Mouse (Mus musculus): ENCODE measurements at regions not wholly inside any gene's neighbourhood (a gene's known extent, or its start where the extent isn't known, plus 50 kb on each side); places are given as distances from the start of the nearest gene placed in this dataset.

DNA sequence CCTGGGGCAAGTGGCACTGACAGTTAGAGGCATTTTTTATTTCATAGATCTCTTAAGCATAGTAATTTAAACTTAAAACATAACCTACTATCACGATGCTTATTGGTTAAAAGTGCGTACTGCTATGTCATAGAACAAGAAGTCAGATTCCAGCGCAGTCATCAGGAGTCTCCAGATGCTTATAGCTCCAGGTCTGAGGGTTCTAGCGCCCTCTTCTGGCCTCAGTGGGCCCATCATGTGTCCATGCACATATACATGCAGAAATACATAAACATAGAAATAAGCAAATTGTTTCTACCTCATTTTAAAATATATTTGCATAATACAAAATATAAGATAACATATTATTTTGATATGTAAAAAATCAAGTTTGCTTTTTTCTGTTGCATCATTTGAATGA lies 1002.8 kb upstream of the Adgrl2 start:
- DNase-seq (ENCODE audit: low read depth, low spot score): peak; percentile 15

DNA sequence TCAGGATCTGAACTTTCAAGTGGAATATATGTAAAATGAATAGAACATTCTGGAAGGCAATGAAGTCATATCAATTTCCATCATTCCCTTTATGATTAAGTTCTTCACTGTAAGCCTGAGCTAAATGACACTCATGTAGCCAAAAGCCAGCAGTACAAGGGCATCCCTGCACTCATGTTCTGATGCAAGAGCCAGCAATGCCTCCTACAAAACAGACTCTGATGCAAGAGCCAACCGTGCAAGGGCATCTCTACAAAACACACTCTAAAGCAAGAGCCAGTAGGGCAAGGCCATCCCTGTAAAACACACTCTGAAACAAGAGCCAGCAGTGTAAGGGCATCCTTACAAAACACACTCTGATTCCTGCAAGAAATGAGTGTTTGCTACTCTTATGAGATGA lies 997.4 kb upstream of the Adgrl2 start:
- no peak for DNase-seq (ENCODE audit: low read depth, low spot score)

DNA sequence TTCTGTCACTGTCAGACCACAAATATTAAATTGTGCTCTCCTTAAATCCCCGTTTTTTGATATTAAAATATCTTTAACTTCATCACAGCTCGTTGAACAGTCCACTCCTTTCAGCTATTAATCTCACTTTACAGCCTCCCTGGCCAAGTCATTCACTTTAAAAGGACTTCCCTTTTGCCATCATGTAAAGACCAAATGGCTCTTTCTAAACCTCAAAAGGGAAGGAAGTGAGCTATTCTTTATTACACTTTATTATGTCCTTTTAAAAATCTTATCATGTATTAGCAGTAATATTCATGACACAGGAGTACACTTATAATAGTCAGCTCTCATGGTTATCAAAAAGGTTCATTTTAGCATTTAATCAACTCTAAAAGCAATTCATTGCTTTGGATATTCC lies 966.6 kb upstream of the Adgrl2 start:
- no peak for DNase-seq (ENCODE audit: low read depth, low spot score)

DNA sequence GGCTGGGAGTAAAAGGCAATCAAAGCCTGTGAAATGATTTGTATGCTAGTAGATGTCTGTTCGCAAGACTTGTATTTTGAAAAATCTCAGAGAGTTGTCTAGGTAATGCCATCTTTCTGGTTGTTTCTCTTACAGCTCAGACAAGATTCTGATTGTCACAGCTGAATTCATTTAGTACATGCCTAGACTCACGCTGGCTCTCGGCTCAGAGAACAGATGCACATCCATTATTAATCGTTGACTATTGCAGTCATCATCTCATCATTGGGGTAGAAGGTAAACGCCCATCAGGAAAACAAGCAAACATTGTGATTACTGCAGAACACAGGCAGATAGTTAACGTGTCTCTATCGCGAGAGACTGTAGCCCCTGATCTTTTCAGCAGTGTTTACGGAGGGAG lies 945.8 kb upstream of the Adgrl2 start:
- DNase-seq (ENCODE audit: low read depth, low spot score): no peak

DNA sequence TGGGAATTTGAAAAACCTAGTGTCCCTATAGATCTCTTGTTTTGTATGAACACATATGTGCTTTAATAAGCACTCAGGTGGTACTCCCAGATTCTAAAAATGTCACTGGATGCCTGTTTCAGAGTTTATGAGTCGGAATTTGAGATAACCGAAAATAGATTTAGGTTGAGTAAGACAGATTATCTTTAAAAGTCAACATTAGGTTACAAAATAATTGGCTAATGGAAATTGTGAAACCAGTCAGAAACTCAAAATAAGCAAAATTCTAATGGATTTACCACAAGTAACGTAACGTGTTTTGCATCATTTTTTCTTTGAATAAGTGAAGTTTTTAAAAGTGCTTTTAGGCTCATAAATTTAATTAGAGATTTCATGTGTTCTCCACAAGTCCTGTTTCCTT lies 944.5 kb upstream of the Adgrl2 start:
- no peak for DNase-seq (ENCODE audit: low read depth, low spot score)

DNA sequence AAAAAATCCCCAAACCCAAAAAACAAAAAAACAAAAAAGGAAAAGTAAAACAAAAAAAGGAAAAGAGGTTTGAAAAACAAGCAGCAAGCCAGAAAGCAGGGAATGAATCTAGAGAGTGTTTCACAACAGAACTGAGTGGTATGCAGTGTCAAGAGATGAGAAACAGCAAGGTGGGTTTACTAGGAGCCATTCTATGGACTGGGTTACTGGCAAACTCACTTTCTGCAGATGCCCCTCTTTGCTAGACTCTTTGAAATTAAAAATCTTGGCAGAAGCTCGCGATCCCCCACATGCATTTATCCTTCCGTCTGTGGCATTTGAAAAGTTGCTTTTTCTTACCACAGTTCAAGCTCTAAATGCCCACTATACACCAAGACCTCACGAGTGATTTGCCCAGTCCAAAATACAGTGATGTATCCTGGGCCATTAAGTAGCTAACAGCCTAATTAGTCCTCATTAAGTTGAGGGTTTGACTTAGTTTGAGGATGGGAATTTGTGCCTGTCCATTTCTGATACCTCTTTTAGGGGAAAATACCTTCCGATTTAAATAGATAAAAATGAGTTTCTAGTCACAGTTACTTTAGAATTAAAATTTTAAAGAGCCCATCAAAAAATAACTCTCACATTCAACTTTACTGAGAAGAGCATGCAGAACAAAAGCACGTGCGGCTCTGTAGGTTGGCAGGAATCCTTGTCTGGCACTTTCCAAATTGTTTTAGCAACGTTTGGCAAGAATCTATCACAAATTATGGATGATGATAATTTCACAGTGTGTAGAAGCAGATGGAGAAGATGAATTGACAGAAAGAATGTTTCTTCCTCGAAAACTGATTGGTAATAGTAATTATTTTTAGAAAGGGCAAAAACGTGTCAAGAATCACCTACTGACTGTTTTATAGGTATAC lies 938.4 kb upstream of the Adgrl2 start:
- DNase-seq (ENCODE audit: low read depth, low spot score): no peak

DNA sequence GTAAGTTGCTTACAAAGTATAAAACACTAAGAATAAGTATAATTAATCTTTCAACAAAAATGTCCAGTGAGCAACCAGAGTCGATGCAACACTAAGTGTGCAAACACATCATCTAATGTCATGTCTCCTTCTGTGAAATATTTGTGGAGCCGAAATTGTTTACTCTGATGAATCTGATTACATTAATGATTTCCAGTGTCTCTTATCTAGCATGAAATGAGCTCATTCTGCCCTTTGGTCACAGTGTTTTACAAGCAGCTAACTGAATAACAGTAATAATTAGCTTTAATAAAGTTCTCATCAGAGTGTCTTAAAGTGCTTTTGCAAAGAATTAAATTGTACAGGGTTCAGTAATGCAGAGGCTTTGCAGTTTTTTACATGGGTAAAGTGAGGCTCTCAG lies 929.9 kb upstream of the Adgrl2 start:
- no peak for DNase-seq (ENCODE audit: low read depth, low spot score)

DNA sequence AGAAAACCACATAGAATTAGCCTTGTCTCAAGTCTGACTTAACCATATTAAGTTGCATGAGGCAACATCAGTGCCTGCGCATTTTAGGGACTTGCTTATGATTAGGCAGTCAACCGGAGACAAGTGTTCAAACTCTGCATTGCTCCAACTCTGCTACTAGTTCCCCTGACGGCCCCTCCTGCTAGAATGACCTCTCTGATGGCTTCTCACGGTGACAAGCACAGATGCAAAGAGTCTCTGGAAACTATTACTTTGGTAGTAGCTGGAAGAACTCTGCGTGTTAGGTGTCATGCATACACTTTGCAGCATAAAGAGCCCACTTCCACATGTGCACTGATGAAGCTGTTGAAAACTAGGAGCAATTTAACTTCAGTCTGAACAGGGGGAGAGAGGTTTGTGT lies 927.8 kb upstream of the Adgrl2 start:
- no peak for DNase-seq (ENCODE audit: low read depth, low spot score)

DNA sequence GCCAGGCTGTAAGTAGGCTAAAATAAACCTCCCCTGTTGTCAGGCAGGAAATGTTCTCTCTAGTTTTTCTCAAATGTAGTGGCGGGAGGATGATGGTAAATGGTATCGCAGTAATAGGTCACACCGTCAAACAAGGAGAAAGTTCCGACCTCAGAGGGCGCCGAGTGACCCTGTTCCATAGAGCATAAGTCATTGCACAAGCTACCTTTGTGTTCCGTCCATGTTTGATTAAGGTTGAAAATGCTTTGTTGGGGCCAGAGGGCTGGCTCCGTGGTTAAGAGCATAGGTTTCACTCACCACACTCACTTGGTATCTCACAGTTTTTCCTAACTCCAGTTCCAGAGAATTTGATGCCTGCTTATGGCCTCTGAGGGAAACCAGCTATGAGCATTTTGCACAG lies 920.4 kb upstream of the Adgrl2 start:
- no peak for DNase-seq (ENCODE audit: low read depth, low spot score)

DNA sequence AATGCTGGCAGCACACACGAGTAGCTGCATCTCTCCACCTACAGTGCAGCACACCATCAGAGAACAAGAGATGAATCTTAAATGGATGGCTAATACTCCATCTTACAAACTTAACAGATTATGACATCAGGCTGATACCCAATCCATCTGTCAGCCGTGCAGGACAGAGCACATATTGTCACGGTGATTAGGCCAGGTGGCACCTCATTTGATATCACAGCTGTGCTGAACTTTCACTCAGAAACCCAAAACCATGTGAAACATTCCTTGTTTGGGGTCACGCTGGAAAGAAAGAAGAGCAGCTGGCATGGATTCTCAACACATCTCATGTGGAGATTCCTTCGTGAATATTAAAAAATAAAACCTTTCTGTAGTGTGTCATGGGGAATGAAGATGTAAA lies 911.4 kb upstream of the Adgrl2 start:
- DNase-seq (ENCODE audit: low read depth, low spot score): no peak

DNA sequence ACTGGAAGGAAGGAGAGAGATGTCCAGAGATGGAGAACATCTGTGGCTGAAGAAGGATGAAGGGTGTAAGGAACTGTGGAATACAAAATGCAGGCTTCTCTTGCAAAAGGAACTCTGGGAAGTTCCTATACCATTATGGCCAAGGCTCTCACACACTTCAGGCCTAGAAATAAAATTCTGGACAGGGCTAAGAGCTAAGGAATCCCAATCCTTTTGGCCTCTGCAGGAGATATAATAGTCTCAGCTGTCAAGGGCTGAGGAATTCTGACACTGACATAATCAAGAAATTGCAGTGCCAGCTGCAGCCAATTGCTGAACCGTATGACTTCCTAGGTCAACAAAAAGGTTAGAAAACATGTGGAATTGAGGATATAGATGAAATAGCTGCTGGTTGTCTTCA lies 886.2 kb upstream of the Adgrl2 start:
- DNase-seq (ENCODE audit: low read depth, low spot score): no peak

DNA sequence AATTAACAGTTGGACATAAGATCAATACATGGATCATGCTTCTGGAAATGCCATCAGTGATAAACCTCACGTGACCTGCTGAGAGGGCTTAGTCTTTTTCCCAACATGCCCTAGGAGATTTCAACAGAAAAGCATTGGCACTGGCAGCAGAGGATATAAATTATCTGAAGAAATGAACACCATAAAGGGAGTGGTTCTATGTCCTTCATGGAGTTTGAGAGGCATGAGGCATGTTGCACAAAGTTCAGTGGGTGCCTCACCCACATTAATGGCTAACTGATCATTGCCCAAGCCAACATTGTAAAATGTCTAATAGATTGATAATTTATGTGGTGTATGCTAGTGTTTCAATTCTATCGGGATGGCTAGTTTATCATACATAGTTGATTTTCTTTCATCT lies 875.6 kb upstream of the Adgrl2 start:
- no peak for DNase-seq (ENCODE audit: low read depth, low spot score)

DNA sequence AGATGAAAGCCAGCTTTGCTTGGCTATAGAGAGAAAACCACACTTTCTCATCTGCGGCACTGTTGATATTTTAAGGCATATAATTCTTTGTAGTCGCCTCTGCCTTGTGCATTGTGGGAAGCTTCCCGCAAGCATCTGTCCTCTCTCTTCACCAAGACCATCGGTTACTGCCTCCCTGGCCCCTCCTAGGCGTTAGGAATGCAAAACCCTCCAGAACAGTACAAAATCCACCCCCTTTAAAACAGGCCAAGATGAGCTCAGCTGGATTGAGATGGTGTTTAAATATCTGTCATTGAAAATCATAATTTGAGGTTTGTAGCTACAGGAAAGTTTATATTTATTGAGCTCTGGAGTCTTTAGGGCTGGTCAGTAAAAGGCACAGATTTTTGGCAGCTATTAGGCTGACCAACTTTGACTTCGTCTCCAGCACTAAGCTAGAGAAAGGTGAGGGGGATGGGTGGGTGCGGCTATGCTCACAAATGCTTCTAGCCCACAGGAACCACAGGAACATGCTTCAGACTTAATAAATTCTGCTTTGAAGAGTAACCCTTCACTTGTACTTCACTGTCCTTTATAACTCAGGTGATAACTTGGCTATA lies 856.7 kb upstream of the Adgrl2 start:
- DNase-seq (ENCODE audit: low read depth, low spot score): no peak

DNA sequence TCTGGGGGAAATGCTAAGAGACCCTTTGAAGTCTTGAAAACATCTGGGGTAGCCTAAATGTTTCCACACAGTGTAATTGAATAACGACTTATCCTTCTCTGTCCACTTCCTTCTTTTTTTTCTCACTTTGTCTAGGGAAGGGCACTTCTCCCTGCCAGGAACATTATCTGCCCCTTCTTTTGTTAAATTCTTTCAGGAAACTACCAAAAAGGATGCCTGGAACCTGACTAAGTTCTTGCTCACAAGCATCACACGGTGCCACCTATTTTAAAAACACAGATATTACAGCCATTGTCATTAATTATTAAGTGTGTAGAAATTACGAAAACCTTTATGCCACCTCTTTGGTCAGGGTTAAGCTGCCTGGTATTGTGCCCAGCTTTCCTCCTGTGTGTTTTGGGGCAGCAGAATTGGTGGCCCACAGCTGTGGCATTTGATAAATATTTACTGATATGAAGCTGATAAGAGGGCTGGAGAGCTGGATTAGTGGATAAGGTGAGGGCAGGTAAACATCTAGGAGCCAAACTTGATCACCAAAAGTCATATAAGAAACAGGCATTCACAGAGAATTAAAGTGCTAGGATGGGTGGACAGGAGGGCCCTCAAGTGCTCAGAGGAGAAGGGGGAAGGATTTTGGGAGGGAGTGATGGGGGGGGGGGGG lies 855.6 kb upstream of the Adgrl2 start:
- no peak for DNase-seq (ENCODE audit: low read depth, low spot score)

DNA sequence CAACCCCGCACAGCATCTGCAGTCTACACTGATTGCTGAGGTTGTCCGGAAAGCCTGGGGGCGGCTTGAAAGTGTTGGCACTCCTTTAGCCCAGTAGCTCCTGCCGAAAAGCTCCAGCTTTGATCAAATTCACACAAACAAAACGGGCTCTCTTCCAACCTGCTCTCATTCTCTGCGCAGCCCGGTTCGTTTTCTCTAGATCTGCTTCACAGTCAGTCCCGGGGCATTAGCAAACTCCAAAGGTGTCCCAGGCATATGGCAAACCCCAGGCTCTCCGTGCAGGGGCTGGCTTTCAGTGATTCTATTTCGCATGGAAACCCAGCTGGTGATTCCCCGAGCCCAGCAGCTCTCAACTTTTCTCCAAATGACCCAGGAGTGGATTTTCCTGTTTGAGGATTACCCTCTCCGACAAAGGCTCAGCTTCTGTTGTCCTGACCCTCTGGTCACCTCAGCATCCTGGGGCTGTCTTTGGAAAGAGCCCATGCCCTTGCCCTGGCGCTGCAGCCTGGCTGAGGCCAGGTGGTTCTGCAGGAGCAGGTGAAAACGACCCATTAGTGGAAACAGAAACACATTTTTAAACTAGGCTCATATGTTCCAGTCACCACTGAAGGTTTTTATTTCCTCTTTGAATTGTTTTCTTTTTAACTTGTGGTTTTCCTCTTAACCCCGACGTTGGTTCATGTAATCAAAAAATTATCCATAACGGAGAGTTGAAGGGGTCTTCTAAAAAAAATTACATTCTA lies 854.9 kb upstream of the Adgrl2 start:
- no peak for DNase-seq (ENCODE audit: low read depth, low spot score)

DNA sequence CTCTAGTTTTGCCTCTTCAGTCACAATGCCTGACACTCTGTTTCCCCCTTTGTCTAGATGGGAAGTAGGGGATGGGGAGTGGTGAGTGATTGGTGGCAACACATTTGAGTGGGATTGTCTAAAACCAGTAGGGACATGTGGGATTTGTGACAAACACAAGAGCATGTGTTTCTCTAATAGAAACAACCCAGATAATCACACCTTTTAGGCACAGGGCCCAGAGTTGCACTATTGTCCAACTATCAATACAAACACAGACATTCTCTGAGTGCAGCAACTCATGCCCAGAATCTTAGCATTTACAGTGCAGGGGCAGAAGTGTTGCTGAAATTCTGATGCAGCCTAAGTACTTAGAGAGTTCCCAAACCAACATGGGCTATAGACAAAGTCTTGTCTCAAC lies 847.6 kb upstream of the Adgrl2 start:
- DNase-seq (ENCODE audit: low read depth, low spot score): no peak

DNA sequence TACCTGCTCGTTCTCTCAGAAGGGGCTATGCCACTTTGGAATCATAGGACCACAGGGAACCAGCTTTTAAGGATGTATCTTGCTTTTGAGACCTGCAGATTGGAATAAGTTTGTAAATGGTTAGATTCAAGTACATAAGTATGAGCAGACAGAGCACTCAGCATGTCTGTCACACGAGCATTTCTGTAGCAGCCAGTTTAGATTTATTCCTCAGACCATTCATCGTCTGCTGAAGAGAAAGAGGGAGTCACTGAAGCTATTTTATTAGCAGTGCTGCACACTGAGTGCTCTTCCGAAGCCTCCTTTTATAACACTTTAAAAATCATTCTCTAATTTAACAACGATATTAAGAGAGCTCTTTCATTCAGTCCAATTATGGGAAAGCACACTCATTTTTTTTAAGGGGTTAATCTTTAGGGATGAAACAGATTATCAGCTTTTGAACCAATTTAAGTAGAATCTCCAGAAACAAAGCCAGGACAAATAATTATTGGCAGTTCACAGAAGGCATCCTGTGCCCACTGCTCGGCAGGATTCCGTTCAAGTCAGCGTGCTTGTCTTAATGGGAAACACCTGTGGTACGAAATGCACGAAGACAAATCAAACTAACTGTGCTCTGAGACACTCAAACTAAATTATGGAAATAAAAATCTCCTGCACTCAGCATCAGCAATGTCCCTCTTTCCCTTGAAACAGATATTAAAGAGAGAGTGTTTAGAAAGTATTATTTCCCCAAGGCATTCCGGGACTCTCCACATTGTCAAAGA lies 846.3 kb upstream of the Adgrl2 start:
- no peak for DNase-seq (ENCODE audit: low read depth, low spot score)

DNA sequence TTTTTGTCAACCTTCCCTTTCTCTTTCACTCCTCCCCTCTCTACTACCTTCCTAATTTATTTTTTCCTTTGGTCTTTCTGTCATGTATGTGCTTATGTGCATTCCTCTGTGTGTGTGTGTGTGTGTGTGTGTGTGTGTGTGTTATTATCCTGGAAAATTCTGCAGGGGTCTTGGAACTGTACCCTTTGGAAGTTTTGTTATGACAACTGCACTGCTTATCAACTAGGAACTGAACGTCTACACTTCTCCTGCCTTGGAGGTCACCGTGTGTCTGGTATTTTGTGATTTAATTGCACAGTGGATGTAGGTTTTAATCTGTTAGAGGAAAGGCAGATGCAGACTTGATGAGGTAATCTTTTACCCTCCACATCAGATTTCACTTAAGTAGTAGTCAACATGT lies 836.8 kb upstream of the Adgrl2 start:
- no peak for DNase-seq (ENCODE audit: low read depth, low spot score)

DNA sequence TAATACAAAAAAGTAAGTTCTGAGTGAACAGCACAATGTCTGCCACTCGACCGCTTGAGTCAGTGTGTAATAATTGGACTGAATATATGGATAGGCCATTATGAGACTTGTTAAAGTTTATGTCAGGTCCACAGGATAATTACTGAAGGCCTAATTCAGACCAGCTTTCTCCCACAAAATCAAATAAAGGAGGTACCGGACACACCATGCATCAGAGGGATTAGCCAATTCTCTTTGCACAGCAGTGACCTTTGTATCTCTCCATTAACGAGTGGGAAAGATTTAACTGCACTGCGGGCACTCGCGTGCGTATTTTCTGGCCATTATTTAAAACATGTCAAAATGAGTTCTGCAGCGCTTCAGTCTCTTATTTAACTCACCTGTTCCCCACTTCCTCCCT lies 836.4 kb upstream of the Adgrl2 start:
- DNase-seq (ENCODE audit: low read depth, low spot score): no peak

DNA sequence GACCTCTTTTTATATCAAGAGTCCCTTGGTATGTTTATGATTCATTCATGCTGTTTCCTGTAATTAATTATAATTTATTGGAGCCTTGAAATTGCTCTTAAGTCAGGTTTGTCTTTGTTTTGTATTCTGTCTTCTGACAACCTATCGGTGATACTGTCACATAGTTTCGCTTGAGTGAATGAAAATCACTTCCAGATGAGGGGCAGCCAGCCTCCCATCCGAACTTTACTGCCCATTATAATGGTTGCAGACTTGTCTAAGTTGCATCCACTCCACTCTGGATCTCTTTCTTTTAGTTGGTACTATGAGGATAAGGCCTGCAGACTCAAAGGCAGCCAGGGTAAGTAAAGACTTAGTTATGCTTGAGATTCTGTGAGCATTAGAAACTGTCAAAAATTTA lies 830.3 kb upstream of the Adgrl2 start:
- no peak for DNase-seq (ENCODE audit: low read depth, low spot score)

DNA sequence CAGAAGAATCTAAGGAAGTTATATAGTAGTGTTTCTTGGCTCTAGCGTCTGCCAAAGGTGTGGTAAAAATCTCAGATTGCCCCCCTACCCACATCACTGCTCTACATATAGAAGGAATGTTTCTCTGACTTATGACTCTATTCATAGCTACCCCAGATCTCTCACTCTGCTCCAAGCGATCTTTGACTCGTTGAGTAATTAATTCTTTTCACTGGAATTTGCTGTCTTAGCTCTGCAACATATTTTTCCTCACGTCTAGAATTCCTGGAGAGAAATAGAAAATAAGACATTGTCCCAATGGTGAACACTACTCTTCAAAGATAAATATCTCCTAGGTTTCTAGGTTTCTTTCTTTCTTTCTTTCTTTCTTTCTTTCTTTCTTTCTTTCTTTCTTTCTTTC lies 829.5 kb upstream of the Adgrl2 start:
- DNase-seq (ENCODE audit: low read depth, low spot score): no peak

DNA sequence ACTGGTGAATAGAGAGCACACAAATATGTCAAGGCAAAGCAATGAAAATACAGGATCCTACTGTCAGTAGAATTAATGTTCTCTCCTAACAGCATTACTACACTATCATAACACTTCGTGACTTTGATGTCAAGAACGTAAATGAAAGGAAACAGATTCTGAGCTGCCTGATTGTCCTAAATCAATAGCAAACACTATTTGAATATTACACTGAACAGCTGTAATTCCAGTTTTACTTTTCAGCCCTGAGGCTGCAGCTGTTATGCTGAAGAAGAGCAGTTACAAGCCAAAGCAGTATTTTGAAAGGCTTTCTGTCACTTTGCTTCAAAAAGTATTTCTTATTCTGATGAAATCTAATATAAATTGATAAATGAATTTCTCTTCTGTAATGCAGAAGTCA lies 828.7 kb upstream of the Adgrl2 start:
- no peak for DNase-seq (ENCODE audit: low read depth, low spot score)

Data from A20 (cell line).